Mouse (Mus musculus): ENCODE data around the gene Gm10717. TPM values are rescaled to one million over a fixed set of nuclear protein-coding genes. Genes with fewer than 3 reads are reported as not detected.
A peak's percentile ranks its signal among the peaks of the same experiment; 100 is the strongest.
"Not testable (repeated sequence)": the region's sequence is repeated elsewhere in the genome, so short reads cannot be mapped to it uniquely, and the experiment has no call there.

Gm10717 gene
- polyA plus RNA-seq (2016; fragmentation: Nextera tagmentation; extraction: Ambion mirVana), result 0.97 and 1.1 TPM in 2 replicates

DNA sequence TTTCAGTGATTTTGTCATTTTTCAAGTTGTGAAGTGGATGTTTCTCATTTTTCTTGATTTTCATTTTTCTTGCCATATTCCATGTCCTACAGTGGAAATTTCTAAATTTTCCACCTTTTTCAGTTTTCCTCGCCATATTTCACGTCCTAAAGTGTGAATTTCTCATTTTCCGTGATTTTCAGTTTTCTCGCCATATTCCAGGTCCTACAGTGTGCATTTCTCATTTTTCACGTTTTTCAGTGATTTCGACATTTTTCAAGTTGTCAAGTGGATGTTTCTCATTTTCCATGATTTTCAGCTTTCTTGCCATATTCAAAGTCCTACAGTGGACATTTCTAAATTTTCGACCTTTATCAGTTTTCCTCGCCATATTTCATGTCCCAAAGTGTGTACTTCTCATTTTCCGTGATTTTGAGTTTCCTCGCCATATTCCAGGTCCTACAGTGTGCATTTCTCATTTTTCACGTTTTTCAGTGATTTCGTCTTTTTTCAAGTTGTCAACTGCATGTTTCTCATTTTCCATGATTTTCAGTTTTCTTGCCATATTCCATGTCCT, at the start of gene Gm10717:
Gm10717 (plus strand) TSS at position 506 of the 556 bp plus-strand sequence.
- H3K27ac ChIP-seq; H3K27me3 ChIP-seq (replicated peaks); ATAC-seq (ENCODE audit: low FRiP score, low read depth); H3K4me1 ChIP-seq; H3K36me3 ChIP-seq; H3K9ac ChIP-seq; H3K9me3 ChIP-seq; H3K4me2 ChIP-seq (replicated peaks); H3K4me3 ChIP-seq: not testable (repeated sequence)
- WGBS, result 70% methylated on average over 12 of the region's 12 CpGs

DNA sequence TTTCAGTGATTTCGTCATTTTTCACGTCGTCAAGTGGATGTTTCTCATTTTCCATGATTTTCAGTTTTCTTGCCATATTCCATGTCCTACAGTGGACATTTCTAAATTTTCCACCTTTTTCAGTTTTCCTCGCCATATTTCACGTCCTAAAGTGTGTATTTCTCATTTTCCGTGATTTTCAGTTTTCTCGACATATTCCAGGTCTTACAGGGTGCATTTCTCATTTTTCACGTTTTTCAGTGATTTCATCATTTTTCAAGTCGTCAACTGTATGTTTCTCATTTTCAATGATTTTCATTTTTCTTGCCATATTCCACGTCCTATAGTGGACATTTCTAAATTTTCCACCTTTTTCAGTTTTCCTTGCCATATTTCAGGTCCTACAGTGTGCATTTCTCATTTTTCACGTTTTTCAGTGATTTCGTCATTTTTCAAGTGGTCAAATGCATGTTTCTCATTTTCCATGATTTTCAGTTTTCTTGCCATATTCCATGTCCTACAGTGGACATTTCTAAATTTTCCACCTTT, 24.7 kb upstream of the Gm10717 start, which contains the start of gene Gm10722:
Gm10722 (plus strand) TSS at position 478 of the 528 bp plus-strand sequence.
- not testable (repeated sequence) for H3K4me2 ChIP-seq (replicated peaks); H3K4me3 ChIP-seq; H3K36me3 ChIP-seq; H3K4me1 ChIP-seq; H3K27me3 ChIP-seq (replicated peaks); ATAC-seq (ENCODE audit: low FRiP score, low read depth); H3K27ac ChIP-seq; H3K9me3 ChIP-seq; H3K9ac ChIP-seq
- 72% methylated on average over 12 of the region's 12 CpGs for WGBS

DNA sequence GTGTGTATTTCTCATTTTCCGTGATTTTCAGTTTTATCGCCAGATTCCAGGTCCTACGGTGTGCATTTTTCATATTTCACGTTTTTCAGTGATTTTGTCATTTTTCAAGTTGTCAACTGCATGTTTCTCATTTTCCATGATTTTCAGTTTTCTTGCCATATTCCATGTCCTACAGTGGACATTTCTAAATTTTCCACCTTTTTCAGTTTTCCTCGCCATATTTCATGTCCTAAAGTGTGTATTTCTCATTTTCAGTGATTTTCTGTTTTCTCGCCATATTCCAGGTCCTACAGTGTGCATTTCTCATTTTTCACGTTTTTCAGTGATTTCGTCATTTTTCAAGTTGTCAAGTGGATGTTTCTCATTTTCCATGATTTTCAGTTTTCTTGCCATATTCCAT, 24.2 kb upstream of the Gm10717 start:
- not testable (repeated sequence) for H3K4me2 ChIP-seq (replicated peaks); ATAC-seq (ENCODE audit: low FRiP score, low read depth); H3K9ac ChIP-seq; H3K36me3 ChIP-seq; H3K4me3 ChIP-seq; H3K27ac ChIP-seq; H3K9me3 ChIP-seq; H3K27me3 ChIP-seq (replicated peaks); H3K4me1 ChIP-seq
- WGBS, result 66% methylated on average over 8 of the region's 8 CpGs

DNA sequence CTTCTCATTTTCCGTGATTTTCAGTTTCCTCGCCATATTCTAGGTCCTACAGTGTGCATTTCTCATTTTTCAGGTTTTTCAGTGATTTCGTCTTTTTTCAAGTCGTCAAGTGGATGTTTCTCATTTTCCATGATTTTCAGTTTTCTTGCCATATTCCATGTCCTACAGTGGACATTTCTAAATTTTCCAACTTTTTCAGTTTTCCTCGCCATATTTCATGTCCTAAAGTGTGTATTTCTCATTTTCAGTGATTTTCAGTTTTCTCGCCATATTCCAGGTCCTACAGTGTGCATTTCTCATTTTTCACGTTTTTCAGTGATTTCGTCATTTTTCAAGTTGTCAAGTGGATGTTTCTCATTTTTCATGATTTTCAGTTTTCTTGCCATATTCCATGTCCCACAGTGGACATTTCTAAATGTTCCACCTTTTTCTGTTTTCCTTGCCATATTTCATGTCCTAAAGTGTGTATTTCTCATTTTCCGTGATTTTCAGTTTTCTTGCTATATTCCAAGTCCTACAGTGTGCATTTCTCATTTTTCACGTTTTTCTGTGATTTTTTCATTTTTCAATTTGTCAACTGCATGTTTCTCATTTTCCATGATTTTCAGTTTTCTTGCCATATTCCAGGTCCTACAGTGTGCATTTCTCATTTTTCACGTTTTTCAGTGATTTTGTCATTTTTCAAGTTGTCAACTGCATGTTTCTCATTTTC, 23.1 kb upstream of the Gm10717 start:
- not testable (repeated sequence) for H3K9me3 ChIP-seq, H3K4me1 ChIP-seq

DNA sequence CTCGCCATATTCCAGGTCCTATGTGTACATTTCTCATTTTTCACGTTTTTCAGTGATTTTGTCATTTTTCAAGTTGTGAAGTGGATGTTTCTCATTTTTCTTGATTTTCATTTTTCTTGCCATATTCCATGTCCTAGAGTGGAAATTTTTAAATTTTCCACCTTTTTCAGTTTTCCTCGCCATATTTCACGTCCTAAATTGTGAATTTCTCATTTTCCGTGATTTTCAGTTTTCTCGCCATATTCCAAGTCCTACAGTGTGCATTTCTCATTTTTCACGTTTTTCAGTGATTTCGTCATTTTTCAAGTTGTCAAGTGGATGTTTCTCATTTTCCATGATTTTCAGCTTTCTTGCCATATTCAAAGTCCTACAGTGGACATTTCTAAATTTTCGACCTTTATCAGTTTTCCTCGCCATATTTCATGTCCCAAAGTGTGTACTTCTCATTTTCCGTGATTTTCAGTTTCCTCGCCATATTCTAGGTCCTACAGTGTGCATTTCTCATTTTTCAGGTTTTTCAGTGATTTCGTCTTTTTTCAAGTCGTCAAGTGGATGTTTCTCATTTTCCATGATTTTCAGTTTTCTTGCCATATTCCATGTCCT, 22.3 kb upstream of the Gm10717 start, which contains the start of gene Gm11168:
Gm11168 (plus strand) TSS at position 553 of the 603 bp plus-strand sequence.
- H3K4me3 ChIP-seq, result 0 out of 2 replicates have a peak within 1 kb of the TSS, but pooled peaks have one; percentile 13
- not testable (repeated sequence) for H3K36me3 ChIP-seq; ATAC-seq (ENCODE audit: low FRiP score, low read depth); H3K9ac ChIP-seq; H3K4me1 ChIP-seq; H3K27ac ChIP-seq; H3K4me2 ChIP-seq (replicated peaks); H3K9me3 ChIP-seq; H3K27me3 ChIP-seq (replicated peaks)
- 73% methylated on average over 6 of the region's 14 CpGs for WGBS

More for the DNA sequence above, 23.1 kb upstream of the Gm10717 start:
- not testable (repeated sequence) for H3K4me2 ChIP-seq (replicated peaks); H3K27ac ChIP-seq; H3K27me3 ChIP-seq (replicated peaks); H3K9ac ChIP-seq; H3K36me3 ChIP-seq
- 69% methylated on average over 9 of the region's 11 CpGs for WGBS
- ATAC-seq (ENCODE audit: low FRiP score, low read depth), result peak; percentile 88
- H3K4me3 ChIP-seq, result 0 out of 2 replicates have a peak overlapping the region, but pooled peaks have one; percentile 13

DNA sequence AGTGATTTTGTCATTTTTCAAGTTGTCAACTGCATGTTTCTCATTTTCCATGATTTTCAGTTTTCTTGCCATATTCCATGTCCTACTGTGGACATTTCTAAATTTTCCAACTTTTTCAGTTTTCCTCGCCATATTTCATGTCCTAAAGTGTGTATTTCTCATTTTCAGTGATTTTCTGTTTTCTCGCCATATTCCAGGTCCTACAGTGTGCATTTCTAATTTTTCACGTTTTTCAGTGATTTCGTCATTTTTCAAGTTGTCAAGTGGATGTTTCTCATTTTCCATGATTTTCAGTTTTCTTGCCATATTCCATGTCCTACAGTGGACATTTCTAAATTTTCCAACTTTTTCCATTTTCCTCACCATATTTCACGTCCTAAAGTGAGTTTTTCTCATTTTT, 19.0 kb upstream of the Gm10717 start:
- not testable (repeated sequence) for H3K4me2 ChIP-seq (replicated peaks); H3K4me1 ChIP-seq; H3K9ac ChIP-seq; ATAC-seq (ENCODE audit: low FRiP score, low read depth); H3K9me3 ChIP-seq; H3K27me3 ChIP-seq (replicated peaks); H3K36me3 ChIP-seq; H3K4me3 ChIP-seq; H3K27ac ChIP-seq
- WGBS, result 77% methylated on average over 1 of the region's 5 CpGs

DNA sequence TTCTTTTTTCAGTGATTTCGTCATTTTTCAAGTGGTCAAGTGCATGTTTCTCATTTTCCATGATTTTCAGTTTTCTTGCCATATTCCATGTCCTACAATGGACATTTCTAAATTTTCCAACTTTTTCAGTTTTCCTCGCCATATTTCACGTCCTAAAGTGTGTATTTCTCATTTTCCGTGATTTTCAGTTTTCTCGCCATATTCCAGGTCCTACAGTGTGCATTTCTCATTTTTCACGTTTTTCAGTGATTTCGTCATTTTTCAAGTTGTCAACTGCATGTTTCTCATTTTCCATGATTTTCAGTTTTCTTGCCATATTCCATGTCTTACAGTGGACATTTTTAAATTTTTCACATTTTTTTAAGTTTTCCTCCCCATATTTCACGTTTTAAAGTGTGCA, 18.6 kb upstream of the Gm10717 start:
- WGBS, result 71% methylated on average over 8 of the region's 8 CpGs
- not testable (repeated sequence) for H3K4me3 ChIP-seq; H3K27me3 ChIP-seq (replicated peaks); H3K4me1 ChIP-seq; H3K4me2 ChIP-seq (replicated peaks); H3K27ac ChIP-seq; H3K9me3 ChIP-seq; H3K36me3 ChIP-seq; H3K9ac ChIP-seq
- peak; percentile 71; the same call in 1 of the 2 replicates for ATAC-seq (ENCODE audit: low FRiP score, low read depth)

DNA sequence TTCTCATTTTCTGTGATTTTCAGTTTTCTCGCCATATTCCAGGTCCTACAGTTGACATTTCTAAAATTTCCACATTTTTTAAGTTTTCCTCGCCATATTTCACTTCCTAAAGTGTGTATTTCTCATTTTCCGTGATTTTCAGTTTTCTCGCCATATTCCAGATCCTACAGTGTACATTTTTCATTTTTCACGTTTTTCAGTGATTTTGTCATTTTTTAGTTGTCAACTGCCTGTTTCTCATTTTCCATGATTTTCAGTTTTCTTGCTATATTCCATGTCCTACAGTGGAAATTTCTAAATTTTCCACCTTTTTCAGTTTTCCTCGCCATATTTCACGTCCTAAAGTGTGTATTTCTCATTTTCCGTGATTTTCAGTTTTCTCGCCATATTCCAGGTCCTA, 17.9 kb upstream of the Gm10717 start:
- H3K4me1 ChIP-seq, H3K9me3 ChIP-seq: not testable (repeated sequence)
- 76% methylated on average over 8 of the region's 9 CpGs for WGBS

DNA sequence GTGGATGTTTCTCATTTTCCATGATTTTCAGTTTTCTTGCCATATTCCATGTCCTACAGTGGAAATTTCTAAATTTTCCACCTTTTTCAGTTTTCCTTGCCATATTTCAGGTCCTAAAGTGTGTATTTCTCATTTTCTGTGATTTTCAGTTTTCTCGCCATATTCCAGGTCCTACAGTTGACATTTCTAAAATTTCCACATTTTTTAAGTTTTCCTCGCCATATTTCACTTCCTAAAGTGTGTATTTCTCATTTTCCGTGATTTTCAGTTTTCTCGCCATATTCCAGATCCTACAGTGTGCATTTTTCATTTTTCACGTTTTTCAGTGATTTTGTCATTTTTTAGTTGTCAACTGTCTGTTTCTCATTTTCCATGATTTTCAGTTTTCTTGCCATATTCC, 15.9 kb upstream of the Gm10717 start:
- H3K4me2 ChIP-seq (replicated peaks); H3K27me3 ChIP-seq (replicated peaks); H3K4me1 ChIP-seq; H3K4me3 ChIP-seq; H3K9ac ChIP-seq; H3K36me3 ChIP-seq; H3K9me3 ChIP-seq; H3K27ac ChIP-seq: not testable (repeated sequence)
- WGBS, result no CpG with 5 or more reads among the region's 5 CpGs
- peak; percentile 38; the same call in 1 of the 2 replicates for ATAC-seq (ENCODE audit: low FRiP score, low read depth)

More for the DNA sequence above, 17.9 kb upstream of the Gm10717 start:
- not testable (repeated sequence) for H3K36me3 ChIP-seq; H3K4me2 ChIP-seq (replicated peaks); H3K9ac ChIP-seq; H3K27ac ChIP-seq; H3K4me3 ChIP-seq; H3K27me3 ChIP-seq (replicated peaks)
- peak; percentile 35; the same call in 1 of the 2 replicates for ATAC-seq (ENCODE audit: low FRiP score, low read depth)

DNA sequence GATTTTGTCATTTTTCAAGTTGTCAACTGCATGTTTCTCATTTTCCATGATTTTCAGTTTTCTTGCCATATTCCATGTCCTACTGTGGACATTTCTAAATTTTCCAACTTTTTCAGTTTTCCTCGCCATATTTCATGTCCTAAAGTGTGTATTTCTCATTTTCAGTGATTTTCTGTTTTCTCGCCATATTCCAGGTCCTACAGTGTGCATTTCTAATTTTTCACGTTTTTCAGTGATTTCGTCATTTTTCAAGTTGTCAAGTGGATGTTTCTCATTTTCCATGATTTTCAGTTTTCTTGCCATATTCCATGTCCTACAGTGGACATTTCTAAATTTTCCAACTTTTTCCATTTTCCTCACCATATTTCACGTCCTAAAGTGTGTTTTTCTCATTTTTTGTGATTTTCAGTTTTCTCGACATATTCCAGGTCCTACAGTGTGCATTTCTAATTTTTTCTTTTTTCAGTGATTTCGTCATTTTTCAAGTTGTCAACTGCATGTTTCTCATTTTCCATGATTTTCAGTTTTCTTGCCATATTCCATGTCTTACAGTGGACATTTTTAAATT, 13.1 kb upstream of the Gm10717 start:
- WGBS, result 86% methylated on average over 3 of the region's 7 CpGs
- not testable (repeated sequence) for H3K9ac ChIP-seq; H3K4me3 ChIP-seq; H3K27me3 ChIP-seq (replicated peaks); H3K27ac ChIP-seq; H3K36me3 ChIP-seq; H3K9me3 ChIP-seq; H3K4me1 ChIP-seq; ATAC-seq (ENCODE audit: low FRiP score, low read depth); H3K4me2 ChIP-seq (replicated peaks)

DNA sequence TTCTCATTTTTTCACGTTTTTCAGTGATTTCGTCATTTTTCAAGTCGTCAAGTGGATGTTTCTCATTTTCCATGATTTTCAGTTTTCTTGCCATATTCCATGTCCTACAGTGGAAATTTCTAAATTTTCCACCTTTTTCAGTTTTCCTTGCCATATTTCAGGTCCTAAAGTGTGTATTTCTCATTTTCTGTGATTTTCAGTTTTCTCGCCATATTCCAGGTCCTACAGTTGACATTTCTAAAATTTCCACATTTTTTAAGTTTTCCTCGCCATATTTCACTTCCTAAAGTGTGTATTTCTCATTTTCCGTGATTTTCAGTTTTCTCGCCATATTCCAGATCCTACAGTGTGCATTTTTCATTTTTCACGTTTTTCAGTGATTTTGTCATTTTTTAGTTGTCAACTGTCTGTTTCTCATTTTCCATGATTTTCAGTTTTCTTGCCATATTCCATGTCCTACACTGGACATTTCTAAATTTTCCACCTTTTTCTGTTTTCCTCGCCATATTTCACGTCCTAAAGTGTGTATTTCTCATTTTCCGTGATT, 12.4 kb upstream of the Gm10717 start, which contains the start of gene Gm10721:
Gm10721 (plus strand) TSS at position 408 of the 547 bp plus-strand sequence.
- WGBS, result no CpG with 5 or more reads among the region's 11 CpGs
- H3K4me3 ChIP-seq; H3K27me3 ChIP-seq (replicated peaks); H3K9me3 ChIP-seq; H3K4me2 ChIP-seq (replicated peaks); H3K27ac ChIP-seq; H3K36me3 ChIP-seq; H3K9ac ChIP-seq; H3K4me1 ChIP-seq: not testable (repeated sequence)
- ATAC-seq (ENCODE audit: low FRiP score, low read depth), result peak; percentile 66; the same call in 1 of the 2 replicates

DNA sequence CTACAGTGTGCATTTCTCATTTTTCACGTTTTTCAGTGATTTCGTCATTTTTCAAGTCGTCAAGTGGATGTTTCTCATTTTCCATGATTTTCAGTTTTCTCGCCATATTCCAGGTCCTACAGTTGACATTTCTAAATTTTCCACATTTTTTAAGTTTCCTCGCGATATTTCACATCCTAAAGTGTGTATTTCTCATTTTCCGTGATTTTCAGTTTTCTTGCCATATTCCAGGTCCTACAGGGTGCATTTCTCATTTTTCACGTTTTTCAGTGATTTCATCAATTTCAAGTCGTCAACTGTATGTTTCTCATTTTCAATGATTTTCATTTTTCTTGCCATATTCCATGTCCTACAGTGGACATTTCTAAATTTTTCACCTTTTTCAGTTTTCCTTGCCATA, 9.9 kb upstream of the Gm10717 start, which contains the start of gene Gm10720:
Gm10720 (plus strand) TSS at position 301 of the 400 bp plus-strand sequence.
- H3K36me3 ChIP-seq; H3K27me3 ChIP-seq (replicated peaks); H3K4me3 ChIP-seq; H3K9ac ChIP-seq; H3K4me1 ChIP-seq; H3K4me2 ChIP-seq (replicated peaks); H3K27ac ChIP-seq; H3K9me3 ChIP-seq; ATAC-seq (ENCODE audit: low FRiP score, low read depth): not testable (repeated sequence)
- 65% methylated on average over 5 of the region's 9 CpGs for WGBS

Measured in neural tube, embryonic 12.5 days (tissue).